Mouse (Mus musculus) kidney, embryonic 15.5 days (tissue): ENCODE data around the gene Ddias. TPM values are rescaled to one million over a fixed set of nuclear protein-coding genes. Genes with fewer than 3 reads are reported as not detected.

Experiments
- ATAC-seq: fragments of 200-750 bp; cut with Nextera tagmentation; replicated peaks from 2 replicates; pipeline ENCODE4 v1.8.0; 2017; ENCODE audit warnings: moderate TSS enrichment; ENCODE audit not compliant: low FRiP score
- H3K27ac ChIP-seq: fragments of 300-500 bp; sonication (generic); 2 replicates; pipeline ENCODE4 v1.5.1; 2015; ENCODE audit warnings: mild to moderate bottlenecking, inconsistent platforms
- H3K27me3 ChIP-seq: fragments of 300-500 bp; sonication (generic); 2 replicates; pipeline ENCODE4 v1.6.1; 2015; ENCODE audit warnings: inconsistent platforms
- H3K36me3 ChIP-seq: fragments of 300-500 bp; sonication (generic); 2 replicates; pipeline ENCODE4 v1.6.1; 2015; ENCODE audit warnings: inconsistent platforms
- H3K4me1 ChIP-seq: fragments of 300-500 bp; sonication (generic); 2 replicates; pipeline ENCODE4 v1.6.1; 2015; ENCODE audit warnings: inconsistent platforms
- H3K4me2 ChIP-seq: fragments of 300-500 bp; sonication (generic); 2 replicates; pipeline ENCODE4 v1.6.1; 2015; ENCODE audit warnings: moderate library complexity, mild to moderate bottlenecking, inconsistent platforms
- H3K4me3 ChIP-seq: fragments of 300-500 bp; sonication (generic); replicated peaks from 2 replicates; pipeline ENCODE4 v1.5.1; 2015; ENCODE audit warnings: mild to moderate bottlenecking, inconsistent platforms
- H3K9ac ChIP-seq: fragments of 300-500 bp; sonication (generic); 2 replicates; pipeline ENCODE4 v1.6.1; 2015; ENCODE audit warnings: mild to moderate bottlenecking, inconsistent platforms
- H3K9me3 ChIP-seq: fragments of 300-500 bp; sonication (generic); replicated peaks from 2 replicates; pipeline ENCODE4 v1.6.1; 2016; ENCODE audit warnings: inconsistent platforms
- WGBS: fragments of 180-500 bp; shearing (Covaris S2); methylation state at CpG from one replicate; pipeline ENCODE4 v1.1.7; 2015; ENCODE audit warnings: mixed read lengths; 5-methylcytosine and 5-hydroxymethylcytosine counted together
- polyA plus RNA-seq: library from polyadenylated mRNA; unstranded; fragments of >200 nt; fragmentation: Nextera tagmentation; extraction: Ambion mirVana; gene quantifications from 2 replicates; pipeline ENCODE4 v1.2.1, GENCODE M21; 2015

The Ddias gene
- polyA plus RNA-seq, 1 experiment from 2014 or later = 12.2 TPM

DNA sequence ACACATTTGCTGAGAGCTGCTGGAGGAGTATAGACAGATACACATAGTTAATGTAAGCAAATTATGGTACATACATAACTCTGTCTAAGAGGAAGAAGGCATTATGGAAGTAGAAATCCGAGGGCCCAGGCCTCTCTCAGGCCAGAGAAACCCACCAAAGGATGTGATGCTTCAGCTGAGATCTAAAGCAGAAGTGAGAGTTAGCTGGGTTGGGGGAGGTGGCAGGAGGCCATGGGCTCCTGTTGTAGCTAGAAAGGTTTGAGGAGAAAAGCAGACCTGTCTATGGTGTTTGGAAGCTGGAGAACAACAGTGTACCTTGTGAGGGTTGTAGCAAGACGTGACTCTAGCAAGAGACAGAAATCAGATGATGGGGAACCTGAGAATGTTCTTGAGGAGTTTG is 56.8 kb downstream of the Ddias start:
- H3K4me3 ChIP-seq = no peak overlapping the region
- 81% methylated on average over 2 of the region's 2 CpGs for WGBS
- H3K4me2 ChIP-seq = no peak overlapping the region
- no peak overlapping the region for H3K9ac ChIP-seq
- H3K27ac ChIP-seq = no peak overlapping the region
- no peaks in the 10 kb centered on the region for H3K36me3 ChIP-seq
- H3K9me3 ChIP-seq = no peaks in the 10 kb centered on the region
- no peaks in the 10 kb centered on the region for H3K4me1 ChIP-seq
- no peaks in the 10 kb centered on the region for H3K27me3 ChIP-seq
- ATAC-seq = no peak

DNA sequence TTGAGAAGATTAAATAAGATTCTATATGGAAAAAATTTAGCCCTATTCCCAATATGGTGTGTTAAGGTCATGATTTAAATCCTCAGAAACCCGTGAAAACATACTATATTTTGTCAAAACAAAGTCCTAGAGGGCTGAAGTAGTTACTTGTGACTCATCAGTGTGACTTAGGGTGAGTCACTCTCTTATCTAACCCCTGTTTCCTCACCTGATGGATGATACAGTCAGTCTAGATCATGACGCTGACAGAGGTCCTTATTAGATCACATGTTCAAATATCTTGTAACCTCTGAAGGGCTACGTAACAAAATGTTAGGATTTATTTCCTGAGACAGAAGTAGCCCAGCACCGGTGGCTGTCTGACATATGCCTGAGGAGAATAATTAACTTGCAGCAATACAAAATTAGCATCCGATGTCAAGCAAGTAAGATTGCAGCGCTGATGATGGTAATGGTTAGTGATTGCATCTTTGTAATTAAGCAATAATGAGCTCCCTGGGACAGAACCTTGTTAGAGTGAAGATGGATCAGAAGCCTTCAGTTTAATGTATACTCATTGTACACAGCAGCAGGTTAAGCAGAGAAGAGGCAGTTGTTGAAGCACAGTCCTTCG is 62.3 kb downstream of the Ddias start:
- ATAC-seq = no peak
- Histone ChIP-seq H3K4me2 (no peak overlapping the region), H3K4me3 (no peak overlapping the region), H3K4me1 (peaks cover 1% of the 10 kb centered on the region; the same call in 1 of the 2 replicates), H3K9me3 (no peaks in the 10 kb centered on the region), H3K9ac (no peak overlapping the region), H3K27me3 (no peaks in the 10 kb centered on the region), H3K27ac (no peak overlapping the region), H3K36me3 (no peaks in the 10 kb centered on the region)
- 64% methylated on average over 7 of the region's 7 CpGs for WGBS

Other genes with a start within 250 kb of the Ddias start
- 6.2 and 7.7 TPM in 2 replicates for gene Ankrd42, start 237.1 kb downstream of the Ddias start, polyA plus RNA-seq
- 21.9 TPM in 2 replicates for gene Pcf11, start 204.3 kb downstream of the Ddias start, polyA plus RNA-seq
- 8.2 and 8.3 TPM in 2 replicates for gene Rab30, start 132.6 kb downstream of the Ddias start, polyA plus RNA-seq
- 20.9 and 22.7 TPM in 2 replicates for gene Prcp, start 223 bp upstream of the Ddias start, polyA plus RNA-seq
- 2.9 and 3.4 TPM in 2 replicates for gene Fam181b, start 205.6 kb upstream of the Ddias start, polyA plus RNA-seq